Comparison of ENCODE assay signal across 8 mouse cellular contexts in genomic region chr17:71225091-71225490, GRCm38 (mm10). TPM values are rescaled to one million over a fixed set of nuclear protein-coding genes. Genes with fewer than 3 reads are reported as not detected.
DNase-seq lines count a peak whose midpoint lies in the region; ATAC-seq and TF ChIP-seq lines count a peak whose summit lies in the region.

No protein-coding gene starts in this region.

- DNase-seq in gastrocnemius, adult 2 months = peak; percentile 45
- DNase-seq in gastrocnemius, adult 8-10 months (ENCODE audit: low spot score in 2 of 2) = no peak
- DNase-seq in right cerebral cortex, postnatal 14 days = peak; percentile 17
- DNase-seq in right cerebral cortex, adult 2 months (ENCODE audit: low spot score in 2 of 2) = no peak
- DNase-seq in embryo, embryonic 9.5 days (ENCODE audit: extremely low spot score) = peak; percentile 33
- DNase-seq in liver, postnatal 0 days = peak; percentile 60
- peak; percentile 37 to 46 for DNase-seq in thymus, postnatal 36 days
- no peak for DNase-seq in kidney, adult 8-10 months

- ATAC-seq in liver, postnatal 0 days = no peak

- 56% methylated on average over 5 of the region's 5 CpGs for WGBS in liver, postnatal 0 days (ENCODE audit: insufficient replicate concordance)

- peaks cover 72% of the 10 kb centered on the region for H3K36me3 ChIP-seq in liver, postnatal 0 days (replicated peaks; ENCODE audit: insufficient read depth, low read length)

- H3K4me1 ChIP-seq in liver, postnatal 0 days (ENCODE audit: insufficient read depth) = peaks cover 5% of the 10 kb centered on the region; the same call in 1 of the 2 replicates

- no peaks in the 10 kb centered on the region for H3K9me3 ChIP-seq in liver, postnatal 0 days (ENCODE audit: low read length)

- no peak overlapping the region for H3K4me2 ChIP-seq in liver, postnatal 0 days (ENCODE audit: low read depth, low read length)

- no peak for TF ChIP-seq EP300 in liver, postnatal 0 days (IDR thresholded peaks at IDR 0.05; ENCODE audit: low read depth)

- no peaks in the 10 kb centered on the region for H3K27me3 ChIP-seq in liver, postnatal 0 days (ENCODE audit: insufficient read depth, low read length)

- peak; percentile 68 for TF ChIP-seq CTCF in gastrocnemius, adult 2 months (IDR thresholded peaks at IDR 0.05)
- TF ChIP-seq CTCF in liver, postnatal 0 days (IDR thresholded peaks at IDR 0.05; ENCODE audit: low read depth) = peak; percentile 75

- no peak overlapping the region for H3K4me3 ChIP-seq in gastrocnemius, adult 2 months
- H3K4me3 ChIP-seq in liver, postnatal 0 days (ENCODE audit: low read depth, low read length) = no peak overlapping the region

- H3K9ac ChIP-seq in liver, postnatal 0 days (replicated peaks) = no peak overlapping the region

- intact Hi-C loops in gastrocnemius, adult 2 months (cut with DNase I) = no loop called here

- H3K27ac ChIP-seq in gastrocnemius, adult 2 months = no peak overlapping the region
- no peak overlapping the region for H3K27ac ChIP-seq in liver, postnatal 0 days (ENCODE audit: low read depth)

RNA-seq across cellular contexts. Expression of gene Lpin2, which starts 42.7 kb away (rescaled TPM):
- total RNA-seq in gastrocnemius, adult 2 months (2021) = 1 to 10 TPM; 5.3 to 5.6 TPM
- 1 to 10 TPM; 1.6 to 4.9 (median 3.3) TPM for total RNA-seq in gastrocnemius, adult 8-10 months (2022)
- 34.0 and 44.5 TPM in 2 replicates for polyA plus RNA-seq in liver, postnatal 0 days (2015; fragmentation: Nextera tagmentation; extraction: Ambion mirVana)

Comparison
In these comparisons a context has a peak if more than half of its experiments do, and no peak if none do; other contexts are left out.
1. DNase-seq: peak in gastrocnemius, adult 2 months (single experiment), right cerebral cortex, postnatal 14 days (single experiment), embryo, embryonic 9.5 days (single experiment), liver, postnatal 0 days (single experiment) and thymus, postnatal 36 days (2 of 2); none in gastrocnemius, adult 8-10 months (0 of 2), right cerebral cortex, adult 2 months (0 of 2) and kidney, adult 8-10 months (0 of 2).